8 mouse cellular contexts compared by ENCODE assay signal in the genomic region with DNA sequence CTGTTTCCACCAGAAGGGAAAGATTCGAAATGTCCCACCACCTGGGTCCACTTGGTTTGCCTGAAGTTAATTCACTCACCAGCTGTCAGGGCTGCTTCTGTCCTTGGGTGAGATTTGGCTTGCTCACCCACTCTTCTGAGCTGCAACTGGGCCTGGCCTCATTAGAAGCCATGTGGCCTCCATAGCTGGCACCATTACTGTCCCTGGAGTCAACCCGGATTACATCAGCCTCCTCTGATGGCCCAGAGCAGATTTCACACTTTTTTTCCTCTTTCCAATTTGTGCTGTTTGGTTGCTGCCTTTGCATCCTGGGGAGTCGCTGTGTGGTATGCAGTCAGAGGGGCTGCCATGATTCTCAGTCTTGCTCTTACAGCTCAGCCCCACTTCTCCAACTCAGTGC.
DNase-seq lines count a peak whose midpoint lies in the region; ATAC-seq lines count a peak whose summit lies in the region.
"Had no signal": no experiment of that assay in that cellular context is flagged by ENCODE, and none has a peak within 500 bp of the region (broad histone marks: within the 10 kb centered on the region; RNA-seq: fewer than 3 reads in every experiment).

No protein-coding gene starts in this region.

- WGBS in hindbrain, embryonic 16.5 days, result 64% methylated on average over 3 of the region's 3 CpGs
- WGBS in hindbrain, embryonic 11.5 days, result 89% methylated on average over 3 of the region's 3 CpGs

- H3K36me3 ChIP-seq in hindbrain, embryonic 16.5 days (ENCODE audit: control insufficient read depth, insufficient read depth, low read length), result no peaks in the 10 kb centered on the region
- H3K36me3 ChIP-seq in hindbrain, embryonic 11.5 days (ENCODE audit: control insufficient read depth, insufficient read depth, low read length), result no peaks in the 10 kb centered on the region
- H3K36me3 ChIP-seq: limb, embryonic 13.5 days had no signal

- H3K27ac ChIP-seq in hindbrain, embryonic 16.5 days (ENCODE audit: low read depth, low read length), result no peak overlapping the region
- no peak overlapping the region for H3K27ac ChIP-seq in hindbrain, embryonic 11.5 days (ENCODE audit: low read depth, low read length)
- H3K27ac ChIP-seq: limb, embryonic 13.5 days had no signal

- no peak for DNase-seq in hindbrain, embryonic 11.5 days (ENCODE audit: low spot score)
- peak; percentile 57 for DNase-seq in adrenal gland, postnatal 14 days
- DNase-seq in cerebellum, adult 11-12 months, result peak; percentile 78
- DNase-seq in gastrocnemius, postnatal 10 days, result peak; percentile 6
- no peak for DNase-seq in thymus, adult 18-20 months
- no peak for DNase-seq in embryo, embryonic 11 days

- H3K27me3 ChIP-seq in hindbrain, embryonic 16.5 days (replicated peaks; ENCODE audit: control insufficient read depth, insufficient read depth, low read length), result no peaks in the 10 kb centered on the region
- H3K27me3 ChIP-seq in hindbrain, embryonic 11.5 days (ENCODE audit: control insufficient read depth, insufficient read depth, low read length), result no peaks in the 10 kb centered on the region
- H3K27me3 ChIP-seq: limb, embryonic 13.5 days had no signal

- no peak overlapping the region for H3K9ac ChIP-seq in hindbrain, embryonic 16.5 days (ENCODE audit: low read depth, low read length)
- H3K9ac ChIP-seq in hindbrain, embryonic 11.5 days (ENCODE audit: low read depth, low read length), result no peak overlapping the region
- H3K9ac ChIP-seq: limb, embryonic 13.5 days had no signal

- no peaks in the 10 kb centered on the region for H3K4me1 ChIP-seq in hindbrain, embryonic 16.5 days (ENCODE audit: control insufficient read depth, insufficient read depth, low read depth, low read length)
- H3K4me1 ChIP-seq in hindbrain, embryonic 11.5 days (replicated peaks; ENCODE audit: control insufficient read depth, insufficient read depth, low read length), result no peaks in the 10 kb centered on the region

- H3K4me3 ChIP-seq in hindbrain, embryonic 16.5 days (ENCODE audit: low read length), result no peak overlapping the region
- H3K4me3 ChIP-seq in hindbrain, embryonic 11.5 days (ENCODE audit: low read depth, low read length), result no peak overlapping the region
- H3K4me3 ChIP-seq: limb, embryonic 13.5 days had no signal

- H3K9me3 ChIP-seq in hindbrain, embryonic 16.5 days (ENCODE audit: control insufficient read depth, low read length), result no peaks in the 10 kb centered on the region
- no peaks in the 10 kb centered on the region for H3K9me3 ChIP-seq in hindbrain, embryonic 11.5 days (ENCODE audit: control insufficient read depth, low read length)
- H3K9me3 ChIP-seq: limb, embryonic 13.5 days had no signal

- H3K4me2 ChIP-seq in hindbrain, embryonic 16.5 days (ENCODE audit: low read length), result no peak overlapping the region
- H3K4me2 ChIP-seq in hindbrain, embryonic 11.5 days (replicated peaks; ENCODE audit: low read depth, low read length), result no peak overlapping the region
- H3K4me2 ChIP-seq: limb, embryonic 13.5 days had no signal

- ATAC-seq in hindbrain, embryonic 16.5 days, result peak; percentile 91
- no peak for ATAC-seq in hindbrain, embryonic 11.5 days (ENCODE audit: low FRiP score)

Comparison
In these comparisons a context has a peak if more than half of its experiments do, and no peak if none do; other contexts are left out.
1. DNase-seq: peak in adrenal gland, postnatal 14 days (single experiment), cerebellum, adult 11-12 months (single experiment) and gastrocnemius, postnatal 10 days (single experiment); none in hindbrain, embryonic 11.5 days (single experiment), thymus, adult 18-20 months (0 of 2) and embryo, embryonic 11 days (single experiment).